Mouse (Mus musculus): ENCODE measurements around the gene Slc7a10. TPM values are rescaled to one million over a fixed set of nuclear protein-coding genes. Genes with fewer than 3 reads are reported as not detected.
A peak's percentile ranks its signal among the peaks of the same experiment; 100 is the strongest.

Gene Slc7a10
- polyA plus RNA-seq, 1 experiment from 2014 or later: 0.28 TPM

DNA sequence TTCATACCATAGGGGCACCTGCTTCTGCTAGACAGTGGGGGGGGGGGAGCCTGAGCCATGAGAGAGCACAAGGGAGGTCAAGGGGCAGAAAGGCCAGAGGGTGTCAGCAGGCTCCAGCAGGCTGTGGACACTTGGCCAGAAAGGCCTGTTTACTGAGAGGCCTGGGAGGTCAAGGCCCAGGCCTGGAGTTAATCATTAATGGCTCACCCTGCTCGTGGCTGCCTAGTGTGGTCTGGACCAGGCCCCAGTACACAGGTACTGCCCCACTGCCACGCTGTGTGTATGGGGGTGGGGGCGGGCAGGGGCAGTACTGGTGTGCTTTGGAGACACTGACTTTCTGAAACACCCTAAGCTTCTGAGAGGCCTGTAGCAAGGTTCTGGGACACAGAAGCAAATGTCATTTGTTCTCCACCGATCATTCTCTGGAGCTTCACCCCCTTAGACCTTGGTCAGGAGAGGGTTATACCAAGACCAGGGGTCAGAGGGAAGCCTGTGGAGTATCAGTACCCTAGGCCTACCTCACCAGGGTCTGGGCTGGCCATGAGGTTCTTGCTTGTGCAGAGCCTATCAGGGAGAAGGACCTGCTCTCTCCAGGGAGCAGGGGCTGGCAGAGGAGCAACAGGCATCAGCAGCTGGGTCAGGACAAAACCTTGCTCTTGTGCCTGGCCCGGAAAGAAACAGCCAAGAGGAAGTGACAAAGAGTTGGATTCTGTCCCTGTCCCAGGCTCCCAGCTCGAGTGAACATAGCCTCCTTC lies 42.1 kb upstream of the Slc7a10 start:
- Histone ChIP-seq H3K27ac (peak overlapping the region; percentile 43), H3K9ac (ENCODE audit: low read depth, low read length) (no peak overlapping the region), H3K27me3 (ENCODE audit: insufficient read depth, low read length) (no peaks in the 10 kb centered on the region), H3K4me1 (replicated peaks; ENCODE audit: insufficient read depth, low read length) (peaks cover 12% of the 10 kb centered on the region; the same call in 1 of the 2 replicates), H3K36me3 (ENCODE audit: insufficient read depth, low read length) (no peaks in the 10 kb centered on the region), H3K4me3 (replicated peaks; ENCODE audit: low read depth, low read length) (no peak overlapping the region), H3K9me3 (replicated peaks; ENCODE audit: low read length) (no peaks in the 10 kb centered on the region), H3K4me2 (ENCODE audit: low read length) (no peak overlapping the region)
- no peak for TF ChIP-seq CTCF (IDR thresholded peaks at IDR 0.05; ENCODE audit: low read depth)
- DNase-seq (ENCODE audit: low spot score): no peak
- WGBS: 50% methylated on average over 6 of the region's 6 CpGs
- ATAC-seq (replicated peaks; ENCODE audit: low FRiP score, low read depth): peak; percentile 86

DNA sequence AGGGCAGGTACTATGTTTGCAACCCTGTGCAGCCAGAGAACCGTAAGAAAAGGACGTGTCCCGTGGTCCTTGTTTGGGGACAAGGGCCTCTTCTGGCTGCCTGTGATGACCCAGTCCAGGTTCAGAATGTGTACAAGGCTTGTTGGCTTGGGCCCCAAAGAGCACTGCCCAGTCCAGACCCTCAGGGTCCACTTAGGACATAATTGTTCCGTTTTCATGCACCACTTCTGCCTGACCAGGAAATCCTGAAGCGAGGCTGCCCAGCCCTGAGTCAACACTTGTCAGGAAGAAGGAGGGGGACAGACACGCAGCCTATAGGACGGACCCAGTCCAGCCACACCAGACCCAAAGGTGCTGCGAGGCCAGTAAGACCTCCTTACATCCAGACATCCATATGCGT lies 41.1 kb upstream of the Slc7a10 start:
- Histone ChIP-seq H3K27me3 (ENCODE audit: insufficient read depth, low read length) (no peaks in the 10 kb centered on the region), H3K36me3 (ENCODE audit: insufficient read depth, low read length) (no peaks in the 10 kb centered on the region), H3K4me2 (ENCODE audit: low read length) (no peak overlapping the region), H3K4me3 (replicated peaks; ENCODE audit: low read depth, low read length) (no peak overlapping the region), H3K27ac (0 out of 2 replicates have a peak overlapping the region, but pooled peaks have one; percentile 2), H3K9me3 (replicated peaks; ENCODE audit: low read length) (no peaks in the 10 kb centered on the region), H3K9ac (ENCODE audit: low read depth, low read length) (no peak overlapping the region), H3K4me1 (replicated peaks; ENCODE audit: insufficient read depth, low read length) (peaks cover 12% of the 10 kb centered on the region; the same call in 1 of the 2 replicates)
- ATAC-seq (replicated peaks; ENCODE audit: low FRiP score, low read depth) (no peak), DNase-seq (ENCODE audit: low spot score) (no peak)
- no peak for TF ChIP-seq CTCF (IDR thresholded peaks at IDR 0.05; ENCODE audit: low read depth)
- WGBS: 61% methylated on average over 9 of the region's 9 CpGs

- peaks cover 11% of the 10 kb centered on the region; the same call in 1 of the 2 replicates for H3K4me1 ChIP-seq (replicated peaks; ENCODE audit: insufficient read depth, low read length)
- DNase-seq (ENCODE audit: low spot score): no peak
Observed at GRCm38 (mm10) chr7:35146269-35146668, 39.9 kb upstream of the Slc7a10 start.

GRCm38 (mm10) chr7:35149616-35150433 lies 36.4 kb upstream of the Slc7a10 start:
- no peak for ATAC-seq (replicated peaks; ENCODE audit: low FRiP score, low read depth)
- H3K36me3 ChIP-seq (ENCODE audit: insufficient read depth, low read length): no peaks in the 10 kb centered on the region
- no peak overlapping the region for H3K9ac ChIP-seq (ENCODE audit: low read depth, low read length)
- 0 out of 2 replicates have a peak, but pooled peaks cover 5% of the 10 kb centered on the region for H3K4me1 ChIP-seq (replicated peaks; ENCODE audit: insufficient read depth, low read length)
- 45% methylated on average over 15 of the region's 15 CpGs for WGBS
- DNase-seq (ENCODE audit: low spot score): no peak
- TF ChIP-seq CTCF (IDR thresholded peaks at IDR 0.05; ENCODE audit: low read depth): no peak
- H3K9me3 ChIP-seq (replicated peaks; ENCODE audit: low read length): no peaks in the 10 kb centered on the region
- no peak overlapping the region for H3K27ac ChIP-seq
- H3K4me2 ChIP-seq (ENCODE audit: low read length): no peak overlapping the region
- no peak overlapping the region for H3K4me3 ChIP-seq (replicated peaks; ENCODE audit: low read depth, low read length)
- H3K27me3 ChIP-seq (ENCODE audit: insufficient read depth, low read length): no peaks in the 10 kb centered on the region

More at GRCm38 (mm10) chr7:35146269-35146668, 39.9 kb upstream of the Slc7a10 start:
- no peak for TF ChIP-seq CTCF (IDR thresholded peaks at IDR 0.05; ENCODE audit: low read depth)
- Histone ChIP-seq H3K9ac (ENCODE audit: low read depth, low read length) (no peak overlapping the region), H3K4me3 (replicated peaks; ENCODE audit: low read depth, low read length) (no peak overlapping the region), H3K9me3 (replicated peaks; ENCODE audit: low read length) (no peaks in the 10 kb centered on the region), H3K27me3 (ENCODE audit: insufficient read depth, low read length) (no peaks in the 10 kb centered on the region), H3K27ac (peak overlapping the region; percentile 57), H3K4me2 (ENCODE audit: low read length) (no peak overlapping the region), H3K36me3 (ENCODE audit: insufficient read depth, low read length) (no peaks in the 10 kb centered on the region)
- 0 out of 2 replicates have a peak, but pooled peaks have one; percentile 47 for ATAC-seq (replicated peaks; ENCODE audit: low FRiP score, low read depth)
- WGBS: 64% methylated on average over 10 of the region's 10 CpGs

- no peak for TF ChIP-seq CTCF (IDR thresholded peaks at IDR 0.05; ENCODE audit: low read depth)
- no peak for ATAC-seq (replicated peaks; ENCODE audit: low FRiP score, low read depth)
- 77% methylated on average over 5 of the region's 5 CpGs for WGBS
- no peak overlapping the region for H3K4me3 ChIP-seq (replicated peaks; ENCODE audit: low read depth, low read length)
- no peak overlapping the region for H3K4me2 ChIP-seq (ENCODE audit: low read length)
- no peak overlapping the region for H3K27ac ChIP-seq
- H3K36me3 ChIP-seq (ENCODE audit: insufficient read depth, low read length): no peaks in the 10 kb centered on the region
- DNase-seq (ENCODE audit: low spot score): no peak
- 0 out of 2 replicates have a peak, but pooled peaks cover 2% of the 10 kb centered on the region for H3K27me3 ChIP-seq (ENCODE audit: insufficient read depth, low read length)
- no peak overlapping the region for H3K9ac ChIP-seq (ENCODE audit: low read depth, low read length)
- H3K4me1 ChIP-seq (replicated peaks; ENCODE audit: insufficient read depth, low read length): 0 out of 2 replicates have a peak, but pooled peaks cover 5% of the 10 kb centered on the region
- no peaks in the 10 kb centered on the region for H3K9me3 ChIP-seq (replicated peaks; ENCODE audit: low read length)
Observed at GRCm38 (mm10) chr7:35150860-35151259, 35.3 kb upstream of the Slc7a10 start.

- H3K9ac ChIP-seq (ENCODE audit: low read depth, low read length): no peak overlapping the region
- DNase-seq (ENCODE audit: low spot score): no peak
- TF ChIP-seq CTCF (IDR thresholded peaks at IDR 0.05; ENCODE audit: low read depth): no peak
- H3K27me3 ChIP-seq (ENCODE audit: insufficient read depth, low read length): peaks cover 2% of the 10 kb centered on the region; the same call in 1 of the 2 replicates
- no peaks in the 10 kb centered on the region for H3K9me3 ChIP-seq (replicated peaks; ENCODE audit: low read length)
- H3K4me2 ChIP-seq (ENCODE audit: low read length): no peak overlapping the region
- no peak overlapping the region for H3K27ac ChIP-seq
- no peak overlapping the region for H3K4me3 ChIP-seq (replicated peaks; ENCODE audit: low read depth, low read length)
- 76% methylated on average over 12 of the region's 12 CpGs for WGBS
- no peaks in the 10 kb centered on the region for H3K36me3 ChIP-seq (ENCODE audit: insufficient read depth, low read length)
- H3K4me1 ChIP-seq (replicated peaks; ENCODE audit: insufficient read depth, low read length): no peaks in the 10 kb centered on the region
- ATAC-seq (replicated peaks; ENCODE audit: low FRiP score, low read depth): no peak
Observed at GRCm38 (mm10) chr7:35154449-35154848, 31.7 kb upstream of the Slc7a10 start.
